Mouse (Mus musculus): Measurements from ENCODE around the gene Mboat2. TPM values are rescaled to one million over a fixed set of nuclear protein-coding genes. Genes with fewer than 3 reads are reported as not detected.

Mboat2 gene
- polyA plus RNA-seq, 1 experiment from 2014 or later, result 32.1 TPM

GRCm38 (mm10) chr12:24857354-24857753, 26.7 kb downstream of the Mboat2 start:
- peak; percentile 9; the same call in 1 of the 2 replicates for ATAC-seq

DNA sequence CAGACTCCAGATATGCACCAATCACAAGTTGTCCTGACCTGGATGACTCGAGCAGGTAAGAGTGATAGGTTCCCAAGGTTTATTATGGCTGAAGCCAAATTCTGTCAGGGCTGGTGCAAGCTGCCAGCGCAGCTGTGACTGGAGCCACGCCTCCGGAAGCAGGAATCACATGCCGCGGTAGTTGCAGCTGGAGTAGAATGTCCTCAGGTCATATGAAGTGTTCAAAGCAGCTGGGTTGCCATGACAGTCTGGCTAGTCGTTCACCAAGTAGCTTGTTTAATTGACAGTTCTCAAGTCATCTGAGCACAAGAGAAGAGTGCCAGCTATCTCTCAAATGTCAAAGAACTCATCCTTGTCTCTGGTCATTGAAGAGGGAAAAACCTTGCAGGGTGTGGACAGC, 28.7 kb downstream of the Mboat2 start:
- DNase-seq (ENCODE audit: low spot score), result no peak
- Histone ChIP-seq H3K9ac (replicated peaks; ENCODE audit: low read depth) (no peak overlapping the region), H3K27ac (ENCODE audit: low read length) (no peak overlapping the region), H3K36me3 (ENCODE audit: insufficient read depth, low read length) (no peaks in the 10 kb centered on the region), H3K4me1 (ENCODE audit: insufficient read depth, low read depth, low read length) (peaks cover 10% of the 10 kb centered on the region), H3K4me3 (ENCODE audit: low read depth, low read length) (no peak overlapping the region), H3K9me3 (ENCODE audit: low read length) (no peaks in the 10 kb centered on the region), H3K27me3 (replicated peaks; ENCODE audit: insufficient read depth, low read length) (no peaks in the 10 kb centered on the region), H3K4me2 (replicated peaks; ENCODE audit: low read depth, low read length) (no peak overlapping the region)
- WGBS, result 56% methylated on average over 7 of the region's 7 CpGs
- ATAC-seq, result no peak; the same call in 1 of the 2 replicates
- no peak for TF ChIP-seq CTCF (IDR thresholded peaks at IDR 0.05)
- TF ChIP-seq EP300 (IDR thresholded peaks at IDR 0.05), result no peak

More at GRCm38 (mm10) chr12:24857354-24857753, 26.7 kb downstream of the Mboat2 start:
- no peaks in the 10 kb centered on the region for H3K36me3 ChIP-seq (ENCODE audit: insufficient read depth, low read length)
- no peak overlapping the region for H3K9ac ChIP-seq (replicated peaks; ENCODE audit: low read depth)
- peaks cover 4% of the 10 kb centered on the region; the same call in 1 of the 2 replicates for H3K4me1 ChIP-seq (ENCODE audit: insufficient read depth, low read depth, low read length)
- H3K4me2 ChIP-seq (replicated peaks; ENCODE audit: low read depth, low read length), result no peak overlapping the region
- no peak for DNase-seq (ENCODE audit: low spot score)
- WGBS, result 70% methylated on average over 5 of the region's 5 CpGs
- H3K27ac ChIP-seq (ENCODE audit: low read length), result no peak overlapping the region
- TF ChIP-seq CTCF (IDR thresholded peaks at IDR 0.05) (no peak), EP300 (IDR thresholded peaks at IDR 0.05) (no peak)
- H3K9me3 ChIP-seq (ENCODE audit: low read length), result no peaks in the 10 kb centered on the region
- H3K27me3 ChIP-seq (replicated peaks; ENCODE audit: insufficient read depth, low read length), result no peaks in the 10 kb centered on the region
- no peak overlapping the region for H3K4me3 ChIP-seq (ENCODE audit: low read depth, low read length)

DNA sequence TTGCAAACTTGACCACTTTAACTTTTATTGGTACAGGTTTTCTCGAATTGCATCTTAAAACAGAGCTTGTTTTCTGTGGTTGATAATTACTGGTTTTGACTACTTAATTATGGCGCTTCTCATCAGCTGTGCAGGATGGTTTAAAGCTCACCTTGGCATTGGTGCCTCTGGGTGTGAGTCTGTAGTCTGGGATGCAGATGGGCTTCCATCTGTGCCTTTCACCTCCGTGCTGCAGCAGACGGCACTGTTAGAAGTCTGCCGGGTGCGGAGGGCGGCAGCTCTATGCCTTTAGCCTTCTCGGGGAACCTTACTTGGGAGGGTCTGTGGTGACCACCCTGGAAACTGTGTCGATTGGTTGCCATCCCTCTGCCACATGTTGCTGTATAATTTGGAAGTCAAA, 29.8 kb downstream of the Mboat2 start:
- no peaks in the 10 kb centered on the region for H3K36me3 ChIP-seq (ENCODE audit: insufficient read depth, low read length)
- no peak for DNase-seq (ENCODE audit: low spot score)
- no peaks in the 10 kb centered on the region for H3K9me3 ChIP-seq (ENCODE audit: low read length)
- no peak overlapping the region for H3K4me2 ChIP-seq (replicated peaks; ENCODE audit: low read depth, low read length)
- H3K27ac ChIP-seq (ENCODE audit: low read length), result no peak overlapping the region
- TF ChIP-seq EP300 (IDR thresholded peaks at IDR 0.05), result no peak
- TF ChIP-seq CTCF (IDR thresholded peaks at IDR 0.05), result no peak
- H3K4me3 ChIP-seq (ENCODE audit: low read depth, low read length), result no peak overlapping the region
- ATAC-seq, result no peak
- no peak overlapping the region for H3K9ac ChIP-seq (replicated peaks; ENCODE audit: low read depth)
- H3K4me1 ChIP-seq (ENCODE audit: insufficient read depth, low read depth, low read length), result peaks cover 13% of the 10 kb centered on the region
- H3K27me3 ChIP-seq (replicated peaks; ENCODE audit: insufficient read depth, low read length), result no peaks in the 10 kb centered on the region
- WGBS, result 84% methylated on average over 9 of the region's 9 CpGs

DNA sequence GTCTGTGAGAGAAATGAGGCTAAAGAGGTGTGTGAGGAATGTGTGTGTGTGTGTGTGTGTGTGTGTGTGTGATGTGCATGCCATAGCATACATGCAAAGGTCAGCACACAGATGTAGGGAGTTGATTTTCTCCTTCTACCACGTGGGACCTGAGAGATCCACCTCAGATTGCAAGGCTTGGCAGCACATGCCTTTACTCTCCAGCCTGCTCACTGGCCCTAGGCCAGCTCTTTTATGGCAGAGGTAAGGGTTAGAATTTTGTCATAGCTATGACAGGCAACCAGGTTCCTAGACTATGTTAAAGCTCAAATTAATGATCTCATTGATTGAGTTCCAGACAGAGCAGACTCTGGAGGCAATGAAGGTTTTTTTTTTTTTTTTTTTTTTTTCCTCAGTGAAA, 33.1 kb downstream of the Mboat2 start:
- peak; percentile 38; the same call in 1 of the 2 replicates for ATAC-seq
- H3K4me3 ChIP-seq (ENCODE audit: low read depth, low read length), result no peak overlapping the region

GRCm38 (mm10) chr12:24866645-24867044, 36.0 kb downstream of the Mboat2 start:
- Histone ChIP-seq H3K9me3 (ENCODE audit: low read length) (no peaks in the 10 kb centered on the region), H3K36me3 (ENCODE audit: insufficient read depth, low read length) (no peaks in the 10 kb centered on the region), H3K27ac (ENCODE audit: low read length) (no peak overlapping the region; the same call in 1 of the 2 replicates), H3K4me1 (ENCODE audit: insufficient read depth, low read depth, low read length) (peaks cover 12% of the 10 kb centered on the region), H3K27me3 (replicated peaks; ENCODE audit: insufficient read depth, low read length) (no peaks in the 10 kb centered on the region), H3K4me2 (replicated peaks; ENCODE audit: low read depth, low read length) (no peak overlapping the region), H3K9ac (replicated peaks; ENCODE audit: low read depth) (no peak overlapping the region), H3K4me3 (ENCODE audit: low read depth, low read length) (no peak overlapping the region)
- WGBS, result 50% methylated on average over 6 of the region's 6 CpGs
- peak; percentile 38 for TF ChIP-seq CTCF (IDR thresholded peaks at IDR 0.05)
- TF ChIP-seq EP300 (IDR thresholded peaks at IDR 0.05), result no peak
- peak; percentile 88 for ATAC-seq
- peak; percentile 77 for DNase-seq (ENCODE audit: low spot score)

More for the DNA sequence above, 33.1 kb downstream of the Mboat2 start:
- TF ChIP-seq EP300 (IDR thresholded peaks at IDR 0.05) (no peak), CTCF (IDR thresholded peaks at IDR 0.05) (no peak)
- Histone ChIP-seq H3K36me3 (ENCODE audit: insufficient read depth, low read length) (no peaks in the 10 kb centered on the region), H3K27ac (ENCODE audit: low read length) (no peak overlapping the region), H3K9me3 (ENCODE audit: low read length) (no peaks in the 10 kb centered on the region), H3K4me1 (ENCODE audit: insufficient read depth, low read depth, low read length) (peaks cover 16% of the 10 kb centered on the region), H3K9ac (replicated peaks; ENCODE audit: low read depth) (no peak overlapping the region), H3K4me2 (replicated peaks; ENCODE audit: low read depth, low read length) (no peak overlapping the region), H3K27me3 (replicated peaks; ENCODE audit: insufficient read depth, low read length) (no peaks in the 10 kb centered on the region)
- peak; percentile 19 for DNase-seq (ENCODE audit: low spot score)
- 26% methylated on average over 1 of the region's 1 CpGs for WGBS

DNA sequence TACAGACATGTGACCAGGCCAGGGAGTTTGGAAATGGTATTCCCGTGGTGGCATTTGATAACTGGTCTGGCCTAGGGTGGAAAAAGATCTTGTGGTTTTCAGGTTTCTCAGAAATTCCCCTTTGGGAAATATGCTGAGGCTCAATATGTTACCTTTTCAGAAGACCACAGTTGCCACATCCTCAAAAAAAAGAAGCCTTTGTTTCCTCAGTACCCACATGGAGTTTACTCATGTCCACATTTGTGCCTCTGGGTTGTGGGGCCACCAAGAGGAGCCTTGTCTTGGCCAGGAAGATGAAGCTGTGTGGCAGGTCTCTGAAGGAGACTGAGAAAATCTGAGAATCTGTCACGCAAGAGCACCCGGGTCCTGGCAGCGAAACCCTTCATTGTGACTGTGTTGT, 38.0 kb downstream of the Mboat2 start:
- Histone ChIP-seq H3K27me3 (replicated peaks; ENCODE audit: insufficient read depth, low read length) (no peaks in the 10 kb centered on the region), H3K4me3 (ENCODE audit: low read depth, low read length) (no peak overlapping the region), H3K27ac (ENCODE audit: low read length) (no peak overlapping the region), H3K4me1 (ENCODE audit: insufficient read depth, low read depth, low read length) (peaks cover 8% of the 10 kb centered on the region), H3K4me2 (replicated peaks; ENCODE audit: low read depth, low read length) (no peak overlapping the region), H3K9me3 (ENCODE audit: low read length) (no peaks in the 10 kb centered on the region), H3K36me3 (ENCODE audit: insufficient read depth, low read length) (no peaks in the 10 kb centered on the region), H3K9ac (replicated peaks; ENCODE audit: low read depth) (no peak overlapping the region)
- no peak for DNase-seq (ENCODE audit: low spot score)
- WGBS, result 79% methylated on average over 4 of the region's 4 CpGs
- ATAC-seq, result no peak
- TF ChIP-seq EP300 (IDR thresholded peaks at IDR 0.05) (no peak), CTCF (IDR thresholded peaks at IDR 0.05) (no peak)

DNA sequence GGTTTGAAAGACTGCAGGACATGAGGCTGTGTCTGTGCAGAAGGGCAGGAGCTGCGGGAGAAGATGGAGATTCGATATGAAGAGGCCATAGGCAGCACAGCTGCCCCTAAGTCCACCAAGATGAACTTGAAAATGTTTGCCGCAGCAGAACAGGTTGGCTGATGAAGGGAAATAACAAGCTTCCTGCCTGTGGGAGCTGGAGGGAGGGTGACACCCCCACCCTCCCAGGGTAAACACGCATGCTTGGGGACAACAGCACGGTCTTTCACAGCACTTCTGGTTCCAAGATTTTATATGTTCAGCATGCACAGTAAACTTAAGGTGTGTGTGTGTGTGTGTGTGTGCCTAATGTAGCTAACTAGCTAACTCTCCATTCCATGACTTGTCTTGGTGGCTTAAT, 38.6 kb downstream of the Mboat2 start:
- peaks cover 6% of the 10 kb centered on the region for H3K4me1 ChIP-seq (ENCODE audit: insufficient read depth, low read depth, low read length)
- TF ChIP-seq CTCF (IDR thresholded peaks at IDR 0.05), result no peak
- no peak for TF ChIP-seq EP300 (IDR thresholded peaks at IDR 0.05)
- H3K27me3 ChIP-seq (replicated peaks; ENCODE audit: insufficient read depth, low read length), result no peaks in the 10 kb centered on the region
- H3K4me3 ChIP-seq (ENCODE audit: low read depth, low read length), result no peak overlapping the region
- ATAC-seq (no peak), DNase-seq (ENCODE audit: low spot score) (peak; percentile 13)
- no peaks in the 10 kb centered on the region for H3K9me3 ChIP-seq (ENCODE audit: low read length)
- H3K4me2 ChIP-seq (replicated peaks; ENCODE audit: low read depth, low read length), result no peak overlapping the region
- no peaks in the 10 kb centered on the region for H3K36me3 ChIP-seq (ENCODE audit: insufficient read depth, low read length)
- no peak overlapping the region for H3K27ac ChIP-seq (ENCODE audit: low read length)
- 47% methylated on average over 5 of the region's 5 CpGs for WGBS
- H3K9ac ChIP-seq (replicated peaks; ENCODE audit: low read depth), result no peak overlapping the region

Data from lung, postnatal 0 days (tissue).